Mouse (Mus musculus) gastrocnemius, postnatal 14 days (tissue): ENCODE data around the gene Ptgir. TPM values are rescaled to one million over a fixed set of nuclear protein-coding genes. Genes with fewer than 3 reads are reported as not detected.

Experiments used
- DNase-seq: peaks from one replicate; pipeline ENCODE4 v3.0.0; 2021; ENCODE audit warnings: mixed read lengths
- intact Hi-C: fragments of 180-260 bp; cut with DNase I; formaldehyde crosslinking; loops from one replicate; pipeline ENCODE4 v1.15.1; 2025; ENCODE audit warnings: low total_unique reads
- total RNA-seq, 2 experiments: library from RNA; stranded (reverse); gene quantifications; 2 replicates each; pipeline ENCODE4 v1.2.3; 2021

The Ptgir gene
- total RNA-seq, 2 experiments from 2014 or later, result 1.6 to 2.6 TPM

GRCm38 (mm10) chr7:16930850-16931249 lies 24.6 kb downstream of the Ptgir start:
- intact Hi-C loops, result loop anchor here (2.0 to 5.0 kb wide), 2 partner anchors 70 to 121 kb away; no protein-coding TSS in a partner anchor
- no peak for DNase-seq

- intact Hi-C loops, result loop anchor here (2.0 to 5.0 kb wide), 3 partner anchors 69 to 133 kb away; no protein-coding TSS in a partner anchor
- DNase-seq, result peak; percentile 78
Measured at GRCm38 (mm10) chr7:16931968-16932627, 25.8 kb downstream of the Ptgir start.

- intact Hi-C loops, result loop anchor here (2.0 to 5.0 kb wide), 2 partner anchors 119 to 132 kb away; no protein-coding TSS in a partner anchor
- no peak for DNase-seq
Measured at GRCm38 (mm10) chr7:16932704-16933577, 26.7 kb downstream of the Ptgir start.

- intact Hi-C loops, result no loop called here
Measured at GRCm38 (mm10) chr7:16937312-16937711, 31.0 kb downstream of the Ptgir start.

GRCm38 (mm10) chr7:16938117-16938791 lies 32.0 kb downstream of the Ptgir start:
- intact Hi-C loops, result no loop called here
- no peak for DNase-seq

More at GRCm38 (mm10) chr7:16937312-16937711, 31.0 kb downstream of the Ptgir start:
- DNase-seq, result no peak

GRCm38 (mm10) chr7:16940292-16940691 lies 34.0 kb downstream of the Ptgir start:
- no peak for DNase-seq
- intact Hi-C loops, result no loop called here

- DNase-seq, result no peak
- intact Hi-C loops, result no loop called here
Measured at GRCm38 (mm10) chr7:16942861-16943260, 36.6 kb downstream of the Ptgir start.

GRCm38 (mm10) chr7:16944061-16944807 lies 37.9 kb downstream of the Ptgir start, which contains the start of gene Pnmal2:
Gene Pnmal2, plus strand, starts transcription at chr7:16944682.
- intact Hi-C loops, result no loop called here
- DNase-seq, result peak; percentile 86

- intact Hi-C loops, result no loop called here
- DNase-seq, result no peak
Measured at GRCm38 (mm10) chr7:16944808-16945315, 38.6 kb downstream of the Ptgir start.

- DNase-seq, result no peak
- intact Hi-C loops, result no loop called here
Measured at GRCm38 (mm10) chr7:16945419-16945818, 39.1 kb downstream of the Ptgir start.

- intact Hi-C loops, result no loop called here
- peak; percentile 61 for DNase-seq
Measured at GRCm38 (mm10) chr7:16946441-16947348, 40.4 kb downstream of the Ptgir start.

GRCm38 (mm10) chr7:16947349-16947895 lies 41.1 kb downstream of the Ptgir start:
- intact Hi-C loops, result no loop called here
- DNase-seq, result peak; percentile 42

GRCm38 (mm10) chr7:16947959-16948361 lies 41.7 kb downstream of the Ptgir start:
- DNase-seq, result peak; percentile 76

GRCm38 (mm10) chr7:16948923-16949458 lies 42.7 kb downstream of the Ptgir start:
- DNase-seq, result no peak
- intact Hi-C loops, result loop anchor here (2.0 kb wide), 1 partner anchor 14 kb away; no protein-coding TSS in a partner anchor

More at GRCm38 (mm10) chr7:16947959-16948361, 41.7 kb downstream of the Ptgir start:
- intact Hi-C loops, result loop anchor here (2.0 kb wide), 1 partner anchor 13 kb away; no protein-coding TSS in a partner anchor

- intact Hi-C loops, result loop anchor here (2.0 kb wide), 3 partner anchors 15 to 117 kb away; no protein-coding TSS in a partner anchor
- peak; percentile 74 for DNase-seq
Measured at GRCm38 (mm10) chr7:16949908-16950841, 43.9 kb downstream of the Ptgir start.
